ENCODE assay signal across 7 mouse cellular contexts in genomic region chr9:64812475-64812860, GRCm38 (mm10). TPM values are rescaled to one million over a fixed set of nuclear protein-coding genes. Genes with fewer than 3 reads are reported as not detected.
DNase-seq lines count a peak whose midpoint lies in the region; ATAC-seq and TF ChIP-seq lines count a peak whose summit lies in the region.

No protein-coding gene starts in this region.

- peak overlapping the region; percentile 70; the same call in 1 of the 2 replicates for H3K9ac ChIP-seq in lung, embryonic 15.5 days
- H3K9ac ChIP-seq in forebrain, embryonic 11.5 days (ENCODE audit: low read length), result peak overlapping the region; percentile 72; the same call in 1 of the 2 replicates
- H3K9ac ChIP-seq in limb, embryonic 14.5 days (ENCODE audit: low read depth, low read length, severe bottlenecking), result 0 out of 2 replicates have a peak overlapping the region, but pooled peaks have one; percentile 71
- H3K9ac ChIP-seq in stomach, embryonic 14.5 days (replicated peaks; ENCODE audit: low read depth, low read length), result no peak overlapping the region

- WGBS in lung, embryonic 15.5 days, result 16% methylated on average over 1 of the region's 1 CpGs
- 33% methylated on average over 1 of the region's 1 CpGs for WGBS in forebrain, embryonic 11.5 days
- WGBS in limb, embryonic 14.5 days, result 29% methylated on average over 1 of the region's 1 CpGs
- 34% methylated on average over 1 of the region's 1 CpGs for WGBS in stomach, embryonic 14.5 days

- H3K9me3 ChIP-seq in lung, embryonic 15.5 days, result no peaks in the 10 kb centered on the region
- H3K9me3 ChIP-seq in forebrain, embryonic 11.5 days (ENCODE audit: control insufficient read depth, low read length), result no peaks in the 10 kb centered on the region
- H3K9me3 ChIP-seq in limb, embryonic 14.5 days (ENCODE audit: control insufficient read depth, low read length), result no peaks in the 10 kb centered on the region
- no peaks in the 10 kb centered on the region for H3K9me3 ChIP-seq in stomach, embryonic 14.5 days (ENCODE audit: control insufficient read depth, low read depth, low read length)

- H3K36me3 ChIP-seq in lung, embryonic 15.5 days, result no peaks in the 10 kb centered on the region
- H3K36me3 ChIP-seq in forebrain, embryonic 11.5 days (ENCODE audit: control insufficient read depth, insufficient read depth, low read length), result no peaks in the 10 kb centered on the region
- H3K36me3 ChIP-seq in limb, embryonic 14.5 days (ENCODE audit: control insufficient read depth, insufficient read depth, low read length), result no peaks in the 10 kb centered on the region
- no peaks in the 10 kb centered on the region for H3K36me3 ChIP-seq in stomach, embryonic 14.5 days (ENCODE audit: control insufficient read depth, insufficient read depth, low read length)

- peaks cover 11% of the 10 kb centered on the region for H3K4me1 ChIP-seq in lung, embryonic 15.5 days
- peaks cover 3% of the 10 kb centered on the region; the same call in 1 of the 2 replicates for H3K4me1 ChIP-seq in forebrain, embryonic 11.5 days (replicated peaks; ENCODE audit: control insufficient read depth, insufficient read depth, low read length)
- H3K4me1 ChIP-seq in limb, embryonic 14.5 days (ENCODE audit: control insufficient read depth, insufficient read depth, low read length), result peaks cover 10% of the 10 kb centered on the region; the same call in 1 of the 2 replicates
- H3K4me1 ChIP-seq in stomach, embryonic 14.5 days (ENCODE audit: control insufficient read depth, insufficient read depth, low read length), result peaks cover 6% of the 10 kb centered on the region; the same call in 1 of the 2 replicates

- no peak overlapping the region for H3K27ac ChIP-seq in lung, embryonic 15.5 days
- no peak overlapping the region for H3K27ac ChIP-seq in forebrain, embryonic 11.5 days (ENCODE audit: low read depth, low read length)
- no peak overlapping the region for H3K27ac ChIP-seq in limb, embryonic 14.5 days (replicated peaks; ENCODE audit: low read depth, low read length)
- no peak overlapping the region for H3K27ac ChIP-seq in stomach, embryonic 14.5 days (ENCODE audit: low read length)

- no peaks in the 10 kb centered on the region for H3K27me3 ChIP-seq in lung, embryonic 15.5 days
- no peaks in the 10 kb centered on the region for H3K27me3 ChIP-seq in forebrain, embryonic 11.5 days (ENCODE audit: control insufficient read depth, insufficient read depth, low read length)
- no peaks in the 10 kb centered on the region for H3K27me3 ChIP-seq in limb, embryonic 14.5 days (ENCODE audit: control insufficient read depth, insufficient read depth, low read length)
- H3K27me3 ChIP-seq in stomach, embryonic 14.5 days (ENCODE audit: control insufficient read depth, insufficient read depth, low read length), result no peaks in the 10 kb centered on the region

- TF ChIP-seq POLR2A in limb, embryonic 14.5 days (IDR thresholded peaks at IDR 0.05; ENCODE audit: borderline replicate concordance, extremely low read depth, insufficient read depth, insufficient read length), result no peak

- H3K4me2 ChIP-seq in lung, embryonic 15.5 days, result peak overlapping the region; percentile 87
- peak overlapping the region; percentile 64 for H3K4me2 ChIP-seq in forebrain, embryonic 11.5 days (ENCODE audit: low read depth, low read length, severe bottlenecking)
- H3K4me2 ChIP-seq in limb, embryonic 14.5 days (replicated peaks; ENCODE audit: low read depth, low read length, severe bottlenecking), result peak overlapping the region; percentile 73
- H3K4me2 ChIP-seq in stomach, embryonic 14.5 days (replicated peaks; ENCODE audit: low read depth, low read length), result peak overlapping the region; percentile 72; the same call in 1 of the 2 replicates

- H3K4me3 ChIP-seq in lung, embryonic 15.5 days, result peak overlapping the region; percentile 97
- H3K4me3 ChIP-seq in forebrain, embryonic 11.5 days (ENCODE audit: low read depth, low read length), result peak overlapping the region; percentile 78; the same call in 1 of the 2 replicates
- H3K4me3 ChIP-seq in limb, embryonic 14.5 days (replicated peaks; ENCODE audit: low read length), result peak overlapping the region; percentile 82
- H3K4me3 ChIP-seq in stomach, embryonic 14.5 days (ENCODE audit: low read depth, low read length), result peak overlapping the region; percentile 85; the same call in 1 of the 2 replicates

- no peak for DNase-seq in lung, postnatal 10 days
- no peak for DNase-seq in forebrain, embryonic 11.5 days (ENCODE audit: low spot score)
- no peak for DNase-seq in limb, embryonic 14.5 days (ENCODE audit: low spot score)
- DNase-seq in retina, postnatal 1 day, result no peak
- no peak for DNase-seq in kidney, postnatal 36 days

- no peak for ATAC-seq in lung, embryonic 15.5 days (ENCODE audit: borderline replicate concordance, extremely low read depth, low FRiP score, low TSS enrichment)
- no peak for ATAC-seq in forebrain, embryonic 11.5 days (replicated peaks; ENCODE audit: low FRiP score)
- no peak for ATAC-seq in limb, embryonic 14.5 days (ENCODE audit: low FRiP score, low read depth)
- ATAC-seq in stomach, embryonic 14.5 days (ENCODE audit: insufficient number of reproducible peaks, insufficient read depth, low FRiP score, low read depth), result no peak

RNA-seq across cellular contexts. Expression of gene Dennd4a, which starts 1.3 kb away (rescaled TPM):
- 7.1 and 8.4 TPM in 2 replicates for polyA plus RNA-seq in lung, embryonic 15.5 days (2015; fragmentation: Nextera tagmentation; extraction: Ambion mirVana)
- polyA plus RNA-seq in forebrain, embryonic 11.5 days (2014; fragmentation: Nextera tagmentation; extraction: Ambion mirVana), result 9.8 and 10.7 TPM in 2 replicates
- polyA plus RNA-seq in limb, embryonic 14.5 days (2012; rRNA removed), result 9.7 and 10.4 TPM in 2 replicates
- polyA plus RNA-seq in limb, embryonic 14.5 days (2014; fragmentation: Nextera tagmentation; extraction: Ambion mirVana), result 8.2 and 8.7 TPM in 2 replicates
- polyA plus RNA-seq in stomach, embryonic 14.5 days (2014; fragmentation: Nextera tagmentation; extraction: Ambion mirVana), result 10.4 and 11.8 TPM in 2 replicates
